Mouse (Mus musculus) layer of hippocampus, adult 8-10 months (tissue): Measurements from ENCODE around the gene Kif3c. TPM values are rescaled to one million over a fixed set of nuclear protein-coding genes. Genes with fewer than 3 reads are reported as not detected.

Experiments
- DNase-seq, 2 experiments: peaks; one replicate each; pipeline ENCODE4 v3.0.0; 2022; ENCODE audit warnings: low spot score in 2 of 2
- total RNA-seq, 4 experiments: library from RNA; stranded (reverse); gene quantifications; 2 replicates each; pipeline ENCODE4 v1.2.4; 2022

The Kif3c gene
- total RNA-seq, 4 experiments from 2014 or later: 150 to 162 (median 156) TPM

DNA sequence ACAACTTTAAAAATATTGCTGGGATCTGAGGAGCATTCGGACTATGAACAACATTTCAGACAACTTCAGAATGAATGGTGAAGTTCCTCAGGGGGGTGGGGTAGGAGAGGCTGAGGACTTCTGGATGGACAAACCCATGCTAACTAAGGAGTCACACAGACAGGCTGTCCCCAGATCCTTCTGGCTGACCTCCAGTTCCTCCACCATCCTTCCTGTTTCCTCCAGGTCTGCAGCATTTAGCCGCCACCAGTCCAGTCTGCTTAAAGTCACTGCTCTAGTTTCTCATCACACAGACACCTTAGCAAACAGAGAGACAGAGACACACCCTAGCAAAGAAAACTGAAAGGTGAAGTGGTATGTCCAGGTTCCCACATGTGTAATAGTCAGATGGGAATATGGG is 59.2 kb downstream of the Kif3c start:
- DNase-seq: no peak

GRCm38 (mm10) chr12:3425375-3426341 is 60.7 kb downstream of the Kif3c start:
- DNase-seq: no peak

- peak; percentile 97 to 98 for DNase-seq
Measured at GRCm38 (mm10) chr12:3426530-3427034, 61.6 kb downstream of the Kif3c start, which contains the start of gene Asxl2. Gene Asxl2, plus strand, starts transcription at chr12:3426857.

DNA sequence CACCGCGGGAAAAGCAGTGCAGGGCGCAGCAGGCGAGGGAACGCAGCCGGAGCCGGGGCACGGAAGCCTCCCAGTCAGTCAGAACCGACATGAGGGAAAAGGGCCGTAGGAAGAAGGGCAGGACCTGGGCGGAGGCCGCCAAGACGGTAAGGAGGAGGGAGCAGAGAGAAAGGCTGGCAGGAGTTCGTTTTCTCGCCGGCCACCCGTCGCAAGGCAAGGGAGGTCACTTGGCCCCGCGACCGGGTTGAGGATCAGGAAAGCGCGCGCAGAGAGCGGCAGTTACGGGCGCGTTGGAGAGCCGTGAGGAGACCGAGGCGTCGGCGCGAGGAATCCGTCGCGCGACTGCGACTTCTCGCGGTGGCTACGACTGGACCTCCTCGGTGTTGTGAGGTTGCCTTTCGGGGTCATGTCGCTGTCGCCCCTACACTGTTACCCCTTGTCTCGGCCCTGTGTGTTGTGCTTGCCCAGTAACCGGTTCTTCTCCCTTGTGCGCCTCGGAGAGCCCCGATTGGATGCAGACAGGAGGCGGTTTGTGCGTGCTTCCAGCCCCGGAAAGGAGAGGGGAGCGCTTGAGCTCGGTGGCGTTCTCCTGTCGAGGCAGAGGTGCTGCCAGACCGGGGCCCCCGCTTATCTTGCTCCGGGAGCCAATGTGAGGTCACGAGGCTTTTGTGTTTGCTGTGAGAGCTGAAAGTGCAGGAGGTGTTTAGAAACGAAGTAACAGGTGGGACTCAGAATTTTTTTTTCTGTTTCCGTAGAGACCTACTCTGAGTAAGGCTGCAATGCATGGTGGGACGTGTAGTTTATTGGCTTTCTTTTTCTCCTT is 62.3 kb downstream of the Kif3c start:
- peak; percentile 69 to 74 for DNase-seq

GRCm38 (mm10) chr12:3427891-3428775 is 63.2 kb downstream of the Kif3c start:
- DNase-seq: no peak

DNA sequence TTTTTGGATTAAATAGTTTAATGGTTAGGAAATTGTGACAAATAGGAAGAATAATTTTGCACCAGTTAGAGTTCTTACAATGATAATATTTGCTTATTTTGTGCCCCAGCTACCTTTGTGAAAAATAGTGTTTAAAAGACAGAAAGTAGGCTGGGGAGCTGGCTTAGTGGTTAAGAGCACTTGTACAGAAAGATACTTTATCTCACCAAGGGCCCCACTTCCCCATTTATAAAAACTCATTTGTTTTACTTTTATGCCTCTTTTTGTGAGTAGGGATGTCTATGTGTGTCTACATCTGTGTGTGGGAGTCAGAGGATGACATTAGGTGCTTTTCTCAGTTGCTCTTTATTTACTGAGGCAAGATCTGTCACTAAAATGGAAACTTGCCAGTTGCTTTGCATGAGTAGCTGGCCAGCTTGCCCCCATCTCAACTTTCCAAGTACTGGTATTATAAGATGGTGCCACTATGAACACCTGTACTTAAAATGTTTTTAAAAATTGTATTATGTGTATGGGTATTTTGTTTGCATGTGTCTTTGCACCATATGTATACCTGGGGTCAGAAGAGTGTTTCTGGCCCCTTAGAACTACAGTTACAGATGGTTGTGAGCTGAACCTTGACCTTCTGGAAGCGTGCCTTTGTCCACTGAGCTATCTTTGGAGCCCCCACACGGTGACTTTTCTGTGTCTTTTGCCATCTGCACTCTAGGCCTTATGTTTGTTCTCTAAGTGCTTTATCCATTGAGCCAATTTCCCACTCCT is 64.9 kb downstream of the Kif3c start:
- no peak for DNase-seq

- no peak for DNase-seq
Measured at GRCm38 (mm10) chr12:3430443-3430753, 65.5 kb downstream of the Kif3c start.

- no peak for DNase-seq
Measured at GRCm38 (mm10) chr12:3430985-3431384, 66.1 kb downstream of the Kif3c start.

DNA sequence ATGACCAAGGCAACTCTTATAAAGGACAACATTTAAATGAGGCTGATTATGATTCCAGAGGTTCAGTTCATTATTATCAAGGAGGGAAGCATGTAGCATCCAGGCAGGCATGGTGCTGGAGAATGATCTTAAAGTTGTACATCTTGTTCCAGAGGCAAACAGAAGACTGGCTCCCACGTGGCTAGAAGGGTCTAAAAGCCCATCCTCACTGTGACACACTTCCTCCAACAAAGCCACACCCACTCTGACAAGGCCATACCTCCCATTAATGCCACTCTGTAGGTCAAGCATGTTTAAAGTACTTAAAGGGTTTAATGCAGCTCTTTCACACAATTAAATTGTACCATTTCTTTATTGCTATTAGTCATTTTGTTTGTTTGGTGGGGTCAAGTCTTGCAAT is 68.8 kb downstream of the Kif3c start:
- DNase-seq: no peak

DNA sequence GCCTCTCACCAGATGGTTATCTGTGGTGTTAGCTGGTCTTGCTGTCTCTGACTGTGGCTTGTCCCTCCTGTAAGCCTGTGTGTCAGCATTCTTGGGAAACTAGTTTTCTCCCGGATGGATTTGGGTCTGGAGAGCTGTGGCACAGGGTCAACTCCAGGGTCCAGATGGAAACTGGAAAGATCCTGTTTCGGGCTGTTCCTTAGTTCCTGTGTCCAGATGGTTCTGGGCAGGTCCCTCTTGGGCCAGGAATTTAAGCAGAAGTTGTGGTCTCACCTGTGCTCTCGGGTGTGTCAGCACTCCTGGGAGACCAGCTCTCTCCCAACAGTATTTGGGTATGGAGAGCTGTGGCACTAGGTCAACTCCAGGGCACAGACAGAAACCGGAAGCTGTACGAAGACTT is 71.5 kb downstream of the Kif3c start:
- DNase-seq: no peak

DNA sequence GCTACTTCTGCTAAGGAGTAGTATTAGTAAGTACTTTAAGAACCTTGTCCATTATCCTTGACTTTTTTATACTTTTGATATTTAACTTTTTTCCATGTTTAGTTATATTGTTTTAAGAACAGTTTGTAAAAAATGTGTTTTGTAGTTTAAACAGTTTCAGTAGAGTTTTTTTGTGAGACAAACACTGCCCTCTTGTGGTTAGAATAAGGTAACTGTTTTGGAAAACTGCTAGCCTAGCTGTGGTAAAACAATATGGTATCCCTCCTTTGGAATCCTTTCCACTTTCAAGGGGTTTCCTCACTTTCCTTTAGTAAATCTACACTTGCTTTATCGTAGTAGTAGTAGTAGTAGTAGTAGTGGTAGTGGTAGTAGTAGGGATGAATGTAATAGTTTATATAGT is 72.9 kb downstream of the Kif3c start:
- no peak for DNase-seq

DNA sequence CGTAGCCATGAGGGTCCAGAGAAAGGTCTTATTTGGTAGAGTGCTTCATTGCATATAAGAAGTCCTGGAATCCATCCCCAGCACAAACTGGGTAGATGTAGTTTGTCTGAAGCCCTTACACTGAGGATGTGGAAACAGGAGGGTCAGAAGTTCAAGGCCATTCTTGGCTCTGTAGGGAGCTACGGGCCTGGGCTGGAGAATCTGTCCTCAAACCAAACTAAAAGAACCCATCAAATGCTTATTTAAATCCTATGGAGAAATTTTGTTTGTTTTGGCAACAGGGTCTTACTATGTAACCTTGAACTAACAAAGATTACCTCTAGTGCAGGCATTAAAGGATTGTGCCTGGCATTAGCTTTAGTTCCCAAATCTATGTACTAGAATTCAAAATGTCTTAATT is 76.0 kb downstream of the Kif3c start:
- DNase-seq: no peak

DNA sequence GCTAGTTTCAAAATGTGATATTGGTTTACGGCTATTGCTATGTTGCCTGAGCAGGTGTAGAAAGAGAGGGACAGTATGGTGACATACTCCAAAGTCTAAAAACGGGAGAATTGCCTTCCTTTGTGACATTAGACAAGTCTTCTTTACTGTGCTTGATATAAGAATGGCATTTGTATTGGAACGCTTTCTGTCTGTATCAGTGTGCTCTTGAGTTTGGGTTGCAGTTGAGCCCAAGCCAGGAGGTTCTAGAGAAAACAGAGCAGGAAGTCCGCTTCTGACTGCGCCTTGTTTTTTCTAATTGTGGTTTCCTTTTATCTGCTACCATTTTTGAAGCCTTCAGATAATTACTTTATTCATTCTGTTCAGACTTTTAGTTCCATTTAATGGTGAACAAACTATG is 76.4 kb downstream of the Kif3c start:
- DNase-seq: no peak

DNA sequence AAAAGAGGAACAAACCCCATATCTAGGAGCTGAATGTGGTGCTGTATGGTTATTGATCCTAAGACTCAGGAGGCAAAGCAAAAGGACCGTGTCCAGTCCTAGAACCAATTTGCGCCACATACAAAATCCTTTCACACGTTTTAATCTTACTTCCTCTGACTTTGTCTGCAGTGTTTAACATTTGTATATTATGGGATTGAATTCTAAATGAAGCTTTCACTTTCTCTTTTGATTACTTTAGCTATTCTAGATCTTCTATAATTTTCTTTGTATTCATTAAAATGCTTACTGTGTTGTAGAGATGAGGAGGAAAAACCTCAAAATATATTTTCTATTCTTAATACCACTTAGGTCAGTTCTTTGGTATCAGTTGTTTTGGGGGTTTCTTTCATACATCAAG is 88.6 kb downstream of the Kif3c start:
- no peak for DNase-seq

Other genes starting within 250 kb of the Kif3c start
- 100 to 1,000 TPM; 138 to 152 (median 145) TPM for gene Rab10, start 55.2 kb upstream of the Kif3c start, total RNA-seq
- 10 to 100 TPM; 31.1 to 34.9 (median 33.2) TPM for gene Asxl2, start 61.7 kb downstream of the Kif3c start, total RNA-seq
- gene Dtnb, start 207.2 kb downstream of the Kif3c start, total RNA-seq: 100 to 1,000 TPM; 109 to 123 (median 113) TPM